Mouse (Mus musculus): ENCODE measurements around the gene Fdx1l.

The Fdx1l gene

DNA sequence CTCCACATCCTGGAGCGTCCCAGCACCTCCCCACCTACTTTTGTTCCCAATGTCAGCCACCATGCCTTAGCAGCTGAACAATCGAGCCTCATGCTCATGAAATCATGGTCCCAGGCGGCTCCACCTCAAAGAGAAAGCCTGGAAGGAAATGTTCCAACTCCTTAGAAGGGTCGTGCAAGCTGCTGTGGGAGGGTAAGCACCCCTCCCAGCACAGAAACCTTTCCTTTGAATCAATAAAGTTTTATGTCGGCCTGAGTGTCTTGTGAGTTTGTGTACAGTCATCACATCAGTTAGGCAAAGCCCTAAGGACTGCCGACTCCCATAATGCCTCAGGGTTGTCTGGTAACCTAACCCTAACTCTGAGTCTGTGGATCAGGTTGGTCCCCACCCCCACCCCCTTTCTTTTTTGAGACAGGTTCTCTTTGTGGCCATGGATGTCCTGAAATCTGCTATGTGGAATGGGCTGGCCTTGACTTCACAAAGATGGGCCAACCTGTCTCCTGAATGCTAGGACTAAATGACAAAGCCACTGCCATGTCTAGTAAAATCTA, 44.8 kb downstream of the Fdx1l start:
- no peak for DNase-seq (ENCODE audit: low spot score in 2 of 2)

- no peak for DNase-seq (ENCODE audit: low spot score in 2 of 2)
Measured at GRCm38 (mm10) chr9:21027774-21028290, 45.6 kb downstream of the Fdx1l start.

DNA sequence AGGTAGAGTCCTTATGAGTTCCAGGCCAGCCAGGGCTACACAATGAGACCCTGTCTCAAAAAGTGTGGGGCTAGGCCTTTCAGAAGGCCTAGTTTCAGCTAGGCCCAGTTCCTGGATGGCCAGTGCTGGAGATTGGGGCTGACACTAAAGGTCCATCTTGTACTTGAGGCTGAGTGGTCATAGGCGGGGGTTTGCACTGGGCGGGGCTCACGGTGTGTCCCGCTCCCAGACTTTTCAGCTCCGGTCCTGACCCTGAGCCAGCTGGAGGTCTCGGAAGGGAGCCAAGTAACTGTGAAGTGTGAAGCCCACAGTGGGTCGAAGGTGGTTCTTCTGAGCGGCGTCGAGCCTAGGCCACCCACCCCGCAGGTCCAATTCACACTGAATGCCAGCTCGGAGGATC, 46.6 kb downstream of the Fdx1l start:
- no peak for DNase-seq (ENCODE audit: low spot score in 2 of 2)

GRCm38 (mm10) chr9:21025258-21025810, 48.1 kb downstream of the Fdx1l start:
- no peak for DNase-seq (ENCODE audit: low spot score in 2 of 2)

GRCm38 (mm10) chr9:21022726-21023125, 50.7 kb downstream of the Fdx1l start:
- DNase-seq (ENCODE audit: low spot score in 2 of 2), result no peak

DNA sequence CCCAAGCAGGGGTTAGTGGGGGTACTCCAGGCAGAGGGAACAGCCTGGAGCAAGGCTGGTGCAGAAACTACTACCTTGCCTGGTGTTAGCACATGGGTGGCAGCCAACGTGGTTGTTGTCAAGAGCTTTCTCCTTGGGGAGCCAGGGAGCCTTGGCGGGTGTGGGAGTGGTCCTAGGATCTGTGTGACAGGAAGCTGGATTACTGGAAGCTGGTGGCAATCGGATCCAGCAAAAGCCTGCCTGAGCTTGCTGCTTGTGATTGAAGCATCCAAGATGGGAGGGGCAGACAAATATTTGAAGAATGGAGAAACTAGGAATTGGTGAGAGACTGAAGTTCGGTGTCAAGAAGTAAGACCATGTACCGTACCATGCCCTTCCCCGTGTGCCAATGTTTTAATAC, 51.1 kb downstream of the Fdx1l start:
- DNase-seq (ENCODE audit: low spot score in 2 of 2), result no peak

DNA sequence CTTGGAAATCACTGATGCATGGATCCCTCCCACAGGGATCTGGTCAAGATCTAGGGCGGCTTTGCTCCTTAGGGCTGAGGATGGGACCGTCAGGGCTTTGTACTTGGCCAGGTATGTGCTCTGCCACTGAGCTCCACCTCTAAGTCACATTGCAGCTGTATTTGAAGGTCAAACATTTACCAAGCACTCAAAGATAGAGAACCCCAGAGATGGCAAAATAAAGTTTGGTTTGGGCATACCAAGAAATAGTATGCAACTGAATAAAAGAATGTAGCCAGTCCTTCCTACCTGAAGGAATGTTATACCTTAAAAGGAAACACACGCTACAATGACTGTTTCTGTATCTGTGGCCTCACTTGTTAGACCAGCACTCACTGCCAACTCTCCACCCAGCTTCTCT, 52.1 kb downstream of the Fdx1l start:
- DNase-seq (ENCODE audit: low spot score in 2 of 2), result no peak

- DNase-seq (ENCODE audit: low spot score in 2 of 2), result no peak
Measured at GRCm38 (mm10) chr9:21018600-21018999, 54.8 kb downstream of the Fdx1l start.
